Mouse (Mus musculus): ENCODE measurements at regions not wholly inside any gene's neighbourhood (a gene's known extent, or its start where the extent isn't known, plus 50 kb on each side); places are given as distances from the start of the nearest gene placed in this dataset.

- no peak for TF ChIP-seq CTCF (IDR thresholded peaks at IDR 0.05)
- TF ChIP-seq EP300 (IDR thresholded peaks at IDR 0.05): no peak
Measured at GRCm38 (mm10) chr4:131242250-131242649, 298.1 kb downstream of the Matn1 start.
